Mouse (Mus musculus): Measurements from ENCODE around the gene Cpped1. TPM values are rescaled to one million over a fixed set of nuclear protein-coding genes. Genes with fewer than 3 reads are reported as not detected.

The Cpped1 gene
- polyA plus RNA-seq, 1 experiment from 2014 or later: 13.2 TPM

- 83% methylated on average over 7 of the region's 7 CpGs for WGBS
These were observed 151.3 kb downstream of the Cpped1 start for GRCm38 (mm10) chr16:11757951-11758350.

GRCm38 (mm10) chr16:11757471-11757870 is 151.8 kb downstream of the Cpped1 start:
- no peak for ATAC-seq
- WGBS: 87% methylated on average over 8 of the region's 8 CpGs
- Histone ChIP-seq H3K9me3 (ENCODE audit: control insufficient read depth, low read length) (no peaks in the 10 kb centered on the region), H3K4me3 (replicated peaks; ENCODE audit: low read length) (no peak overlapping the region), H3K9ac (replicated peaks; ENCODE audit: low read depth, low read length) (no peak overlapping the region), H3K4me2 (ENCODE audit: low read length) (no peak overlapping the region), H3K4me1 (replicated peaks; ENCODE audit: control insufficient read depth, insufficient read depth, low read length) (no peaks in the 10 kb centered on the region), H3K27ac (ENCODE audit: low read length) (no peak overlapping the region), H3K36me3 (ENCODE audit: control insufficient read depth, insufficient read depth) (no peaks in the 10 kb centered on the region), H3K27me3 (replicated peaks; ENCODE audit: control insufficient read depth, insufficient read depth, low read length) (no peaks in the 10 kb centered on the region)

More at GRCm38 (mm10) chr16:11757951-11758350, 151.3 kb downstream of the Cpped1 start:
- Histone ChIP-seq H3K27ac (ENCODE audit: low read length) (no peak overlapping the region), H3K4me2 (ENCODE audit: low read length) (no peak overlapping the region), H3K9me3 (ENCODE audit: control insufficient read depth, low read length) (no peaks in the 10 kb centered on the region), H3K4me1 (replicated peaks; ENCODE audit: control insufficient read depth, insufficient read depth, low read length) (no peaks in the 10 kb centered on the region), H3K36me3 (ENCODE audit: control insufficient read depth, insufficient read depth) (no peaks in the 10 kb centered on the region), H3K9ac (replicated peaks; ENCODE audit: low read depth, low read length) (no peak overlapping the region), H3K27me3 (replicated peaks; ENCODE audit: control insufficient read depth, insufficient read depth, low read length) (no peaks in the 10 kb centered on the region), H3K4me3 (replicated peaks; ENCODE audit: low read length) (no peak overlapping the region)
- no peak for ATAC-seq

GRCm38 (mm10) chr16:11756598-11757245 is 152.5 kb downstream of the Cpped1 start:
- no peak overlapping the region for H3K4me3 ChIP-seq (replicated peaks; ENCODE audit: low read length)
- no peak overlapping the region for H3K27ac ChIP-seq (ENCODE audit: low read length)
- H3K9me3 ChIP-seq (ENCODE audit: control insufficient read depth, low read length): no peaks in the 10 kb centered on the region
- H3K4me2 ChIP-seq (ENCODE audit: low read length): no peak overlapping the region
- no peaks in the 10 kb centered on the region for H3K4me1 ChIP-seq (replicated peaks; ENCODE audit: control insufficient read depth, insufficient read depth, low read length)
- 71% methylated on average over 1 of the region's 1 CpGs for WGBS
- H3K36me3 ChIP-seq (ENCODE audit: control insufficient read depth, insufficient read depth): no peaks in the 10 kb centered on the region
- no peak for ATAC-seq
- H3K27me3 ChIP-seq (replicated peaks; ENCODE audit: control insufficient read depth, insufficient read depth, low read length): no peaks in the 10 kb centered on the region
- no peak overlapping the region for H3K9ac ChIP-seq (replicated peaks; ENCODE audit: low read depth, low read length)

GRCm38 (mm10) chr16:11755281-11756066 is 153.8 kb downstream of the Cpped1 start:
- Histone ChIP-seq H3K4me3 (replicated peaks; ENCODE audit: low read length) (no peak overlapping the region), H3K36me3 (ENCODE audit: control insufficient read depth, insufficient read depth) (no peaks in the 10 kb centered on the region), H3K9ac (replicated peaks; ENCODE audit: low read depth, low read length) (no peak overlapping the region), H3K27ac (ENCODE audit: low read length) (no peak overlapping the region), H3K27me3 (replicated peaks; ENCODE audit: control insufficient read depth, insufficient read depth, low read length) (no peaks in the 10 kb centered on the region), H3K4me2 (ENCODE audit: low read length) (no peak overlapping the region), H3K9me3 (ENCODE audit: control insufficient read depth, low read length) (no peaks in the 10 kb centered on the region), H3K4me1 (replicated peaks; ENCODE audit: control insufficient read depth, insufficient read depth, low read length) (no peaks in the 10 kb centered on the region)
- 83% methylated on average over 9 of the region's 9 CpGs for WGBS
- no peak for ATAC-seq

- Histone ChIP-seq H3K36me3 (ENCODE audit: control insufficient read depth, insufficient read depth) (no peaks in the 10 kb centered on the region), H3K27me3 (replicated peaks; ENCODE audit: control insufficient read depth, insufficient read depth, low read length) (no peaks in the 10 kb centered on the region), H3K9me3 (ENCODE audit: control insufficient read depth, low read length) (no peaks in the 10 kb centered on the region), H3K4me2 (ENCODE audit: low read length) (no peak overlapping the region), H3K27ac (ENCODE audit: low read length) (no peak overlapping the region), H3K4me1 (replicated peaks; ENCODE audit: control insufficient read depth, insufficient read depth, low read length) (no peaks in the 10 kb centered on the region), H3K9ac (replicated peaks; ENCODE audit: low read depth, low read length) (no peak overlapping the region), H3K4me3 (replicated peaks; ENCODE audit: low read length) (no peak overlapping the region)
- ATAC-seq: no peak
- 90% methylated on average over 2 of the region's 2 CpGs for WGBS
These were observed 155.1 kb downstream of the Cpped1 start for GRCm38 (mm10) chr16:11754136-11754535.

Other genes starting within 250 kb of the Cpped1 start
- 6.6 and 7.2 TPM in 2 replicates for gene Shisa9, start 74.7 kb upstream of the Cpped1 start, polyA plus RNA-seq (2015; fragmentation: Nextera tagmentation; extraction: Ambion mirVana)

Measured in forebrain, embryonic 16.5 days (tissue).